Mouse (Mus musculus): ENCODE measurements around the gene Synpo2.

GRCm38 (mm10) chr3:123065466-123065865 lies 170.5 kb downstream of the Synpo2 start:
- TF ChIP-seq CTCF (IDR thresholded peaks at IDR 0.05; ENCODE audit: low read depth) (no peak), EP300 (IDR thresholded peaks at IDR 0.05; ENCODE audit: low read depth) (no peak)

Measured in liver, embryonic 14.5 days (tissue).